Mouse (Mus musculus): ENCODE data around the gene Zbtb9. TPM values are rescaled to one million over a fixed set of nuclear protein-coding genes. Genes with fewer than 3 reads are reported as not detected.
A peak's percentile ranks its signal among the peaks of the same experiment; 100 is the strongest.

Gene Zbtb9
- total and polyA plus RNA-seq, 3 experiments = 10.7 to 13.4 TPM; not detected in 1

DNA sequence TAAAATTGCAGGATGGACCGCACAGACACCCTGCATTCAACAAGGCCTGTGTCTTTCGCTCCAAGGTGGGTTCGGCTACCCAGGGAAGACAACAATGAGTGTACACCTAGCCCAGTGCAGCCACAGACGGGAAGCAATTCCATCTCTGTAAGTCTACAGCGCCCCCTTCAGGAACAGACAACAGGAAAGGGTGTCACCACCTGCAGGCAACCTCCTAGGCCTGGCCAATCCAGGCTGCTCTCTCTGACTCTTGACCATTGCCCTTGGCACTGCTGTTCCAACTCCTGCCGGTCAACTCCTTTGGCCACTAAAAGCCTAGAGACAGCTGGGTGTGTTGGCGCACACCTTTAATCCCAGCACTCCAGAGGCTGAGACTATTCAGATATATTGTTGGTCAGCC is 28.2 kb downstream of the Zbtb9 start:
- H3K27ac ChIP-seq (ENCODE audit: control insufficient read depth, low read depth, low read length) = no peak overlapping the region
- H3K79me2 ChIP-seq (ENCODE audit: control insufficient read depth, insufficient read depth, low read length, poor library complexity) = no peaks in the 10 kb centered on the region
- H3K9me3 ChIP-seq (replicated peaks; ENCODE audit: insufficient read depth, low read length) = no peaks in the 10 kb centered on the region
- peaks cover 0 to 4% of the 10 kb centered on the region in 2 experiments; a peak in 2 of 4 replicates for H3K4me1 ChIP-seq (ENCODE audit: control insufficient read depth in 1 of 2, insufficient read depth in 2 of 2, low read length in 2 of 2)
- H3K4me3 ChIP-seq (ENCODE audit: control insufficient read depth in 1 of 2, insufficient read depth in 1 of 2, low read depth in 2 of 2, low read length in 2 of 2) = no peak overlapping the region
- peak; percentile 45 for TF ChIP-seq SMC3 (IDR thresholded peaks at IDR 0.05; ENCODE audit: low read depth, low read length)
- TF ChIP-seq CTCF (IDR thresholded peaks at IDR 0.05 in 2 of 3, conservative IDR thresholded peaks at IDR 0.05 in 1 of 3; ENCODE audit: control insufficient read depth in 1 of 3, insufficient read depth in 1 of 3, low read depth in 2 of 3, low read length in 3 of 3, poor library complexity in 1 of 3, severe bottlenecking in 1 of 3) = peak; percentile 43 to 68 (median 53)
- no peak for TF ChIP-seq POLR2AphosphoS5 (IDR thresholded peaks at IDR 0.05; ENCODE audit: borderline replicate concordance, low read depth, low read length)
- peak; percentile 38 for TF ChIP-seq ZC3H11A (IDR thresholded peaks at IDR 0.05; ENCODE audit: low read depth, low read length)
- peak; percentile 66 for TF ChIP-seq RAD21 (IDR thresholded peaks at IDR 0.05; ENCODE audit: low read depth, low read length)
- H3K27me3 ChIP-seq (ENCODE audit: control insufficient read depth in 1 of 2, insufficient read depth in 2 of 2, low read length in 2 of 2) = no peaks in the 10 kb centered on the region
- peak; percentile 50 for DNase-seq (ENCODE audit: low read depth, low spot score)
- peaks cover 0 to 7% of the 10 kb centered on the region in 2 experiments; a peak in 2 of 4 replicates for H3K36me3 ChIP-seq (ENCODE audit: control insufficient read depth in 1 of 2, insufficient read depth in 2 of 2, low read length in 2 of 2)
- no peak overlapping the region for H3K9ac ChIP-seq (ENCODE audit: control insufficient read depth, low read depth, low read length, poor library complexity, severe bottlenecking)

DNA sequence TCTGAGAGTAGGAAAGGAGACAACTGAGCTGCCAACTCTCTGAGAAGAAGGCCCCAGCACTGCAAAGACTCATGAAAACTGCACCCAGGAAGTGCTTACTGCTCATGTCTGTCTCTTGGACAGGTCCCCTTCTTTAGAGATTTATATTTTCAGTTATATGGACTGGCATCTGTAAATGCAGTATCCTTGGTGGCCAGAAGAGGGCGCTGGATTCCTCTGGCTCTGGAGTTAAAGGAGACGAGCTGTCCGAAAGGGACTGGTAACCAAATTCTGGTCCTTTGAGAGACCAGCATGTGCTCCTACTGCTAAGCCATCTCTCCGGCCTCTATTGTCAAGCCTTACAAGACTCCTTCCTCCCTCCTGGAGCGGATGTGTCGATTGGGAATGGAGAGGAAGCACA is 28.9 kb downstream of the Zbtb9 start:
- TF ChIP-seq BHLHE40 (IDR thresholded peaks at IDR 0.05; ENCODE audit: borderline replicate concordance, low read depth, low read length) (0 out of 2 replicates have a peak, but pooled peaks have one; percentile 26), SMC3 (IDR thresholded peaks at IDR 0.05; ENCODE audit: low read depth, low read length) (peak; percentile 53), MYC (IDR thresholded peaks at IDR 0.05; ENCODE audit: low read depth, low read length) (no peak), UBTF (IDR thresholded peaks at IDR 0.05; ENCODE audit: borderline replicate concordance, insufficient read depth, low read depth, low read length) (no peak), POLR2AphosphoS5 (IDR thresholded peaks at IDR 0.05; ENCODE audit: borderline replicate concordance, low read depth, low read length) (no peak), GATA1 (IDR thresholded peaks at IDR 0.05; ENCODE audit: low read depth, low read length) (no peak), CTCF (IDR thresholded peaks at IDR 0.05 in 2 of 3, conservative IDR thresholded peaks at IDR 0.05 in 1 of 3; ENCODE audit: control insufficient read depth in 1 of 3, insufficient read depth in 1 of 3, low read depth in 2 of 3, low read length in 3 of 3, poor library complexity in 1 of 3, severe bottlenecking in 1 of 3) (peak; percentile 66 to 86 (median 71)), ELF1 (IDR thresholded peaks at IDR 0.05; ENCODE audit: low read depth, low read length) (no peak), CHD1 (IDR thresholded peaks at IDR 0.05; ENCODE audit: low read depth, low read length) (no peak), ZMIZ1 (IDR thresholded peaks at IDR 0.05; ENCODE audit: low read depth, low read length) (no peak), RAD21 (IDR thresholded peaks at IDR 0.05; ENCODE audit: low read depth, low read length) (peak; percentile 54), ZNF384 (IDR thresholded peaks at IDR 0.05; ENCODE audit: low read depth, low read length) (no peak), E2F4 (IDR thresholded peaks at IDR 0.05; ENCODE audit: borderline replicate concordance, low read depth, low read length) (no peak), EP300 (IDR thresholded peaks at IDR 0.05; ENCODE audit: low read depth in 1 of 2, low read length in 2 of 2) (no peak), MYB (IDR thresholded peaks at IDR 0.05; ENCODE audit: low read depth, low read length) (no peak), TAL1 (IDR thresholded peaks at IDR 0.05; ENCODE audit: low read length) (no peak), TBP (IDR thresholded peaks at IDR 0.05; ENCODE audit: low read depth, low read length) (no peak), ZC3H11A (IDR thresholded peaks at IDR 0.05; ENCODE audit: low read depth, low read length) (peak; percentile 38; the same call in 1 of the 2 replicates), MAZ (IDR thresholded peaks at IDR 0.05; ENCODE audit: low read depth, low read length) (0 out of 2 replicates have a peak, but pooled peaks have one; percentile 32), KAT2A (conservative IDR thresholded peaks at IDR 0.05; ENCODE audit: low read depth, low read length) (no peak), HCFC1 (IDR thresholded peaks at IDR 0.05; ENCODE audit: low read depth, low read length) (no peak), MXI1 (IDR thresholded peaks at IDR 0.05; ENCODE audit: low read depth, low read length) (no peak), MAFK (IDR thresholded peaks at IDR 0.05; ENCODE audit: borderline replicate concordance, low read depth, low read length) (no peak), CHD2 (IDR thresholded peaks at IDR 0.05; ENCODE audit: low read length) (no peak), USF1 (IDR thresholded peaks at IDR 0.05; ENCODE audit: low read depth, low read length) (no peak)
- no peak overlapping the region for H3K9ac ChIP-seq (ENCODE audit: control insufficient read depth, low read depth, low read length, poor library complexity, severe bottlenecking)
- no peak overlapping the region for H3K4me3 ChIP-seq (ENCODE audit: control insufficient read depth in 1 of 2, insufficient read depth in 1 of 2, low read depth in 2 of 2, low read length in 2 of 2)
- H3K36me3 ChIP-seq (ENCODE audit: control insufficient read depth in 1 of 2, insufficient read depth in 2 of 2, low read length in 2 of 2) = peaks cover 0 to 7% of the 10 kb centered on the region in 2 experiments; a peak in 2 of 4 replicates
- no peaks in the 10 kb centered on the region for H3K9me3 ChIP-seq (replicated peaks; ENCODE audit: insufficient read depth, low read length)
- peak; percentile 71 for DNase-seq (ENCODE audit: low read depth, low spot score)
- H3K27me3 ChIP-seq (ENCODE audit: control insufficient read depth in 1 of 2, insufficient read depth in 2 of 2, low read length in 2 of 2) = no peaks in the 10 kb centered on the region
- no peak overlapping the region for H3K27ac ChIP-seq (ENCODE audit: control insufficient read depth, low read depth, low read length)
- H3K4me1 ChIP-seq (ENCODE audit: control insufficient read depth in 1 of 2, insufficient read depth in 2 of 2, low read length in 2 of 2) = peaks cover 0 to 4% of the 10 kb centered on the region in 2 experiments; a peak in 2 of 4 replicates
- H3K79me2 ChIP-seq (ENCODE audit: control insufficient read depth, insufficient read depth, low read length, poor library complexity) = no peaks in the 10 kb centered on the region
